Mouse (Mus musculus) cerebellum, adult 9-11 months (tissue): ENCODE measurements around the gene Gm30737.
"Not testable (repeated sequence)": the region's sequence is repeated elsewhere in the genome, so short reads cannot be mapped to it uniquely, and the experiment has no call there.

Experiments
- DNase-seq: peaks from one replicate; pipeline ENCODE4 v3.0.0; 2022

Gm30737 gene

DNA sequence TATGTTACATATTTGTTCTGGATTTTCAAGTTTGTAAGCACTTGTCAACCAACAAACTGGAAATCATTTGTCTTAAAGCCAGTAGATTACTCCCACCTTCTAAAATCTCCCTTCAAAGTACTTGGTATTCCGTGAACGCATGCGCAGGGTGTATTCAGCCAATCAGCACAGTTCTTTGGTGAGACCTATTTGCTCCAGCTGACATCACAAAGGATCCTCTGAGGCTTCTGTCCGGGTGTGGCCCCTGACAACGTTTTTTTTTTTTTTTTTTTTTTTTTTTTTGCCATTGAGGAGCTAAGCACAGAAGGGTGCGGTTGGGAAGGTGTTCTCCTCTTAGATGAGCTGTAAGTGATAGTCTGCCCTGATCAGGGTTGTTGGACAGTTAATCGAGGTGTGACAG, at the start of gene Gm30737:
Gm30737 (plus strand) TSS at position 301 of the 400 bp plus-strand sequence.
- not testable (repeated sequence) for DNase-seq
